Mouse (Mus musculus) right cerebral cortex, postnatal 4 days (tissue): ENCODE results near the gene Daam1.

Source experiments
- DNase-seq: peaks from one replicate; pipeline ENCODE4 v3.0.0-alpha.2; 2022

Daam1 gene

DNA sequence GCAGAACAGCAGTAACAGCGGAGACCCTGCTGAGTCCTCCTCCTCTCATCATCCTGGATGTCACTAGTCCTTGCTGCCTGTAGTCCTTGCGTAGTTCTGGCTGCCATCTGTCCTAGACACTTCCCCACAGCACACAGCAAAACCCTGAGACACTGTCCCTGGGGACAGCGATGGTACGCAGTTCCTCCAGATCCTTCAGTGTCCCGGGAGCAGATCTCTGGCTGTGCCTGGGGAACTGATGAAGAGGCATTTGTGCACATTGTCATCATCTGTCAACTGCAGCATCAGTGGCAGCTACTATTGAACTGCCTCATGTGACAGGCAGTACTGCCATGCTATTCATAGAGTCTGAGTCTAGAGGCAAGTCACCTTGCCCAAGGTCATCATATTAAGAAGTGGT, 107.6 kb downstream of the Daam1 start:
- no peak for DNase-seq

DNA sequence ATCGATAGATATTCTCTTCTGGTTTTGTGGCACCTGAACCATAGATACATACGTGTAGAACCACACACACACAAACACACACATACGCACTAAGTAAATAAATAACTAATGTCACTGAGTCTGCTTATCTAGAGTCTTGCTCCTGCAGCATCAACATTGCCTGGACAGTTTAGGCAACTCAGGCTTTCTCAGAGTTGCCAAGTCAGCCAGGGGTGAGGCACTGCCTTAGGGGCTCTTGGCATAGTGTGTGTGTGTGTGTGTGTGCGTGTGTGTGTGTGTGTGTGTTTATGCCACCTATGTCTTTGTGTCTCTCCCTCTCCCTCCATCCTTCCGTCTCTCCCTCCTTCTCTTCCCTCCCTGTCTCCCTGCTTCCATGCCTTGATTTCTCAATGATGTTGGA, 110.4 kb downstream of the Daam1 start:
- DNase-seq, result no peak

DNA sequence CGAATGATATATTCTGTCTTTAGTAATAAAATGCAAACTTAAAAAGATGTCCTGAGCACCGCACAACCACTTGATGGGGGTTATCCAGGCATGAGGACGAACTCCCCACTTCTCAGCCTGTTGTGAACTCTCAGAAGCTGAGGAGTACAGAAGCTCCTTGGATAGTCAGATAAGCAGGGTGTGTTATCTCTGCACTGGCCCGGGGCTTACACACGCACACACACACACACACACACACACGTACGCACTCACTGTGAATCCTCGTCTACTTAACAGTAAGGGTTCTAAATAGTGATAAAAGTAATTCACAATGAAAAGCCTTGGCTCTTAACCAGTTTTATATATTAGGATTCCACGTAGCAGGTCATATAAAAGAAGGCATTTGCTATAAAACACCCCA, 112.2 kb downstream of the Daam1 start:
- DNase-seq, result no peak

DNA sequence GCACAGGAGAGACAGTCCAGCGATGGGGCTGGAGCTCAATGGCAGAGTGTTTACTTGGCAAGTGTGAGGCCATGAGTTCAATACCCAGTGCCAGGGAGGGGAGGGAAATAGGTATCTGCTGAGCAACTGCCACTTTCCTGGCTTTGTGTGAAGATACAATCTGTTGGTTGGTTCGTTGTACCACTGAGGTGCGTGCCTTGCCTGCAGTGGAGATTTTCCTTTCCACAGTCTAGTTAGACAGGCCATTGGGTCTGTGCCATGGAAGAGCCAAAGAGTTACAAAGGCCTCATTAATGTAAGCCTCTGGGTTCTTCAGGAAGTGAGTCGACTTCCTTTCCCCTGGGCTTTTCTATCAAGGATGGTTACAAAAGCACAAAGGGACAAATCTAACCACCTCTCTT, 112.8 kb downstream of the Daam1 start:
- DNase-seq, result no peak

DNA sequence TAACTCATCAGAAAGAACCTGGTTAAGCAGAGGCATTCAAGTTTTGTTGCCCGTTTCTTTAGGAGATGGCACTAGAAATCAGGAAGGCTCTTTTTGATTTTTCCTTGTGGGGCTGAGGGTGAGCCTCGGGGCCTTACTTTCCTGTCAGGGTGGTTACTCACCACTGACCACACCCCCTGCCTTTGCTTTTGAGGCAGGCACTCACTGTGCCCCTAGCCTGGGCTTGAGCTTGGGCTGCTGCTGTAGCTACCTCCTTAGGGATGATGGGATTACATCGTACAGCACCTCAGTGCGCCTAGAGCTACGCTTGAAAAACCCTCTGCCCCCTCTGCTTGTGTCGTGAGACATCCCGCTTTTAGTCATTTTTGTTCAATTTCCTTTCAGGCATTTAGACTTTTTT, 115.0 kb downstream of the Daam1 start:
- no peak for DNase-seq

DNA sequence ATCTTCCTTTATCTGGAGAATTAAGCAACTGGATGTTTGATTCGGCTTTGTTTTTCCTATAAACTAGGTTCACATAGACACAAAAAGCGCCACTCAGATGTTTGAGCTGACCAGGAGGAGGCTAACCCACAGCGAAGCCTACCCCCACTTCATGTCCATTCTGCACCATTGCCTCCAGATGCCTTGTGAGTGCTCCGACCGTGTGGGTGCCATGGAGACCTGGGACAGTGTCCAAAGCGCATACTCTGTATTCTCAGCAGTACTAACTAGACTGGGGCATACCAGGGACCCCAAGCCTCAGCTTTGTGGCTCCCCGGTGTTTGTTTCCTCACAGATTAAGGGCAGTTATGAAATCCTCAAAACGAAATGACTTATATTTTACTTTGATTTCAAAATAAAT, 115.6 kb downstream of the Daam1 start:
- DNase-seq, result no peak

DNA sequence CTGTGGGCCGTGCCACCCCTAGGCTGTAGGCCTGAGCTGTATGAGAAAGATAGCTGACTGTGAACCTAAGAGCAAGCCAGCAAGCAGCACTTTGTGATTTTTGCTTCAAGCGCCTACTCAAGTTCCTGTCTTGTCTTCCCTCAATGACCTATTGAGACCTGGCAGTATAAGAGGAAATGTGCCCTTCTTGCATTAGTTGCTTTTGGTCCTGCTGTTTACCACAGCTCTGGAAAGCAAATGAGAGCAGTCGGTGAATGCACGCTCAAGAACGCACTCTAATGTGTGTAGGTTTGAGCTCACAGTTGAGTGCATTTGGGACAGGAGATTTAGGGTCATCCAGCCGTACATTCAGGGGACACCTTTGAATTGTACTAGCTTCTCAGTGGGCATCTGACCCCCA, 118.1 kb downstream of the Daam1 start:
- no peak for DNase-seq

DNA sequence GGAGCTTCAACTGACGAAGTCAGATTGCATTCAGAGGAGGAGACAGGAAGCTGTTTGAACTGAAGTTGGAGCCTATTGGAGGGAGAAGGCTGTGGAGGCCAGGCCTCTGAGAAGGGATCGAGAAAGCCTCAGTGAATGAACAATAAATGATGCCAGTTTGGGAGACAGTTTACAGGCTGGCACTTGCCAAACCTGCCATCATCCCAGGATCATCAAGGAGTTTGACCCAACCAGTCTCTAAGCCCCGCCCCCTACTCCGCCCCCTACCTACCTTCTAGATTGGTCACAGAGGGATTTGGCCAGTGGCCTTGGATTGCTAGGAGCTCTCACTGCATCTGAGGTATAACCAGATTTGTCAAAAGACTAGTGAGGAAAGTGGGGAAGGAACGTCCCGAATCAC, 118.7 kb downstream of the Daam1 start:
- DNase-seq, result no peak

DNA sequence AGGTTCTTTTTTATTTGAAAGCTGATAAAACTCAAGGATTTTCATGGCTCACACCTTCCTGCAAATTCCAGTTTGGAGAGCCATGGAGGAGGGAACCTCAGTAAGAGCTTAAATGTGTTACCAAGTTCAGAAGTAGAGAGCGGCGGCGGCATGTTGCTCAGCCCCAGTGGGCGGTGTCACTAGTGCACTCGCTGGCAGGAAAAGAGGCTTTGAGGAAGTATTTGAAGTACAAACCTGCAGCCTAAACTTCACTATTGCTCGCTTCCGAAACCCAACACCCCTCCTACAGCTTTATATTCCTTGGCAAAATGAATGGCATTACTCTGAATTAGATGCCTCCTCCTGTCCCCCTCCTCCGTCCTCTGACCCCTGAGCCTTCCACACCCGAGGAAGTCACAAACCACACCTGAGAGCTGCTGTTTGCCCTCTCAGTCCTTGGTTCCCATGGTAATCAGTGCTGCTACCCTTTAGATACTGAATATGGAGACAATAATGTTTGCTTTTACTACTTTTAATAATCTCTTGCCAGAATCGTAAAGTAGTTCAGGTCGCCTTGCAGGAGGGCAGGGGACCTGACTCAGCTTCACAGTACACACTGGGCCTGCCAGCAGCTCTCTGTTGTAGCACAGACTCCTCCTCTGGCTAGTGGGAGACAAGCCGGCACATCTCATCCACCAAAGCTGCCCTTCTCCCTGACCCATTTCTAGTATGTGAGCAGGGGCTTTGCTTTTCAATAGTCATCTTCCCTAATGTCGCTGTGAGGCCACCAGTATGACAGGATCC, 119.4 kb downstream of the Daam1 start:
- DNase-seq, result no peak

DNA sequence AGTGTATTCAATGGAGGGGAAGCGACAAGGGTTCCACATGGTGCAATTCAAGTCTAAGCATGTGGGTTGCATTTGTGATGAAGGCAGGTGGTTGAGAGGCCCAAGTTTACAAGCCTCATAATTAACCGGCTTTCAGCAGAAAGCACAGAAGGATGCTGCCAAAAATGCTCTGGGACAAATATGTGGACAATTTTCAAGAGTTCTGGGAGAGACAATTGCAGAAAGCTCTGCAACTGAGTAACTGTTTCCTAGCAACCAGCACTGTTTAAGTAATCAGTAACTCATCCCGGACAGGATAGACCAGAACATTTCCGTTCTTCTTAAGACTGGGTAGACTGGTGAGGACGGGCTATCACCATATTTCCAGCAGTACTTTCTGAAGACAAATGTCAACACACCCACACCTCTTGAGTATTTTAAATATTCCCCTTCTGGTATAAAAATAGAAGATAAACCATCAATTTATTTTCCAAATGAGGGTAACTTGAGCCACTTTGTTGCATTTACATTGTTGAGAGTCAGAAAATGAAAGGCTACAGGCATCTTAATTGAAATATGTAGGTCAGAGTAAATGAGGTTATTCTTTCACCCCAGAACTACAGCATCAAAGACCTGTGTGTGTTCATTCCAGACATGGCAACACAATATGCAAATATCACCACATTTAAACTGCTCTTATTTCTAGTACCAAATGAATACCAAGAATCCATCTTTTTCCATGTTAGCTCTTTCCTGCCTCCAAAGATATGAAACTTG, 123.5 kb downstream of the Daam1 start:
- no peak for DNase-seq

DNA sequence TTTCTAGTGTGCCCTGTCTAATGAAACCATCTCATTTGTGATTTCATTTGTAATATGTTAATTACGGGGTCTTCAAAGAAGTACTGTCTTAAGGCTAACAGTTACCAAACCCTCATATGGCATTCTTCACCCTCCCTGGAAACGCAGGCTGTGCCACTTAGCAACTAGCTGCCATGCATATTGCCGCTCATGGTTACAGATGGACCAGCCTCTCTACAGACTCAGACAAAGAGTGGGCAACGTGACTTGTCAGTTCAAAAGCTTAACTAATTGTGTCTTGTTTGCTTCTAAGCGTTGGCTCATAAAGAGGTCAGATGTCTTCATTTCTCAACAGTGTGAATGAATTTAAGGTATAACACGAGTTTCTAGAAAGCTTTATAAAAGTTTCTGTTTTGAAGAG, 126.1 kb downstream of the Daam1 start:
- DNase-seq, result no peak

DNA sequence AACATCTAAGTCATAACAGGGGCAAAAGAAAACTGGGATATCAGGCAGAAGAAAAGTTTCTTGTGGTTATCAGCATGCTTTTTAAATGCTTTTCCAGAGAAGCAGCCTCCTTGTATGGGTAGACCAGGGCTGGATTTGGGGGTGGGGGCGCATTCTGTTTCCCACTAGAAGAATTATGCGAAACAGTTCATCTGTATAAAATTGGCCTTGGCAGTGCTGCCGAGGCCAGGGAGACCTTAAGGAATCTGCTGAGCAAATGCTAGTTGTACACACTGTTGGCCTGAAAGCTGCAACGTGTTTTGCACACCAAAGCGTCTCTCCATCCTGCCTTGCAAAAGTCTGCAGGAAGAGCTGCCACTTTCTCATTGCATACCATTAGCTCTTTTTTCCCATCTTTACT, 126.6 kb downstream of the Daam1 start:
- no peak for DNase-seq

DNA sequence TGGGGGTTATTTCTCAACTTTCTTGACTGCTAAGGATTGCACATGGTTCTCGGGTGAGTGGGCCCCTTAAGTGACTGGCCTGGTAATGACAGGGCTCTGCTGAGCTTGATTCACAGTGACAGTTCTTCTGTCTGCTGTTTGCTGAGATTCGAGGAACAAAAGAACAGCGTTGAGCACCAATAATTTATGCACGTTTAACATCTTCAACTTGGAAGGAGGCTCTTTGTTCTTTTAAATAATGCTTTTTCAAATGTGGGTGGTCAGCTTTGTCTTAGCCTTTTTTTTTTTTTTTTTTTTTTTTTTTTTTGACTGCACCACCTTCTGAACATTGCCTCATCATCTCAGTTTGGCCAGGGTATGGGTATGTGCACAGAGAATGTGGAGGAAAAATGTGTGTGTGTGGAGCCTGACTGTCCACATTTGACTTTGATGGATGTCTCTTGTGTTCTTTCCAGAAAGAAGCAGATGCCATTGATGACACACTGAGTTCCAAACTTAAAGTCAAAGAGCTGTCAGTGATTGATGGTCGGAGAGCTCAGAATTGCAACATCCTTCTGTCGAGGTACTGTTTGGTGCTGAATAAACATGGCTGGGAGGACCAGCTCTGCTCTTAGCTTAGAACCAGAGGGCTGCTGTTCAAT, 128.6 kb downstream of the Daam1 start:
- DNase-seq, result no peak

DNA sequence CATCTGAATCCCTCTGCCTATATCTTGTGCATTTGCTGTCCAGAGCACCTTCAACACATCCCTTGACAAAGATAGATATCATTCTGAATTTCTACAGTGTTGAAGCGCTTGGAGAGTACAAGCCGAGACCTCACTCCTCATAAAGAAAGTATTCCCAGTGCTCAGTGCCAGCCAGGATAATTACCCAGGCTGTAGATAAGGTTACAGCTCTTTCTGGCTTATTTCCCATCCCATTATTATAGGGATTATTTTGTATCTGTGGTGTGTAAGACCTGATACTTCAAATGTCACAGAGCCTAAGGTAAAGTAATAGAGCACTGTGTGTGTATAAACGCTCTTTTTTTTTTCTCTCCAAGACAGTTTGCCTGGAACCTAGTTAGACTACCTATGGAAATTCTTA, 130.8 kb downstream of the Daam1 start:
- no peak for DNase-seq

DNA sequence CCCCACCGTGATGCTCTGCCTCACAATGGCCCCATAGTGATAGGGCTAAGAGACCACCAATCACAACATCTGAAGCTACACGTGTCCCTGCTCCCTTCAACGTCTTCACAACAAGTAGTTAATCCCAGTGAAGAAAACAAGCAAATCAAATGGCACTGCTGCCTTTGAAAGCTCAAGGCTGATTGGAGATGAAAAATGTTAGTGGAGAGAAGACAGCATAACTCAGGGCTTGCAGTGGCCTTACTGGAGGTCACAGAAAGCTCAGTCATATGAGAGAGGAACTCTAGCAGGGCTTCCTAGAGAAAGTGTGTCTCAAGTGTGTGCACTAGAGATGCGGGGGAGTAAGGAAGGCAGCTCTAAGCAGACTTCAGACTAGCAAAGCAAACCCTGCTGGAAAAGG, 131.7 kb downstream of the Daam1 start:
- no peak for DNase-seq

DNA sequence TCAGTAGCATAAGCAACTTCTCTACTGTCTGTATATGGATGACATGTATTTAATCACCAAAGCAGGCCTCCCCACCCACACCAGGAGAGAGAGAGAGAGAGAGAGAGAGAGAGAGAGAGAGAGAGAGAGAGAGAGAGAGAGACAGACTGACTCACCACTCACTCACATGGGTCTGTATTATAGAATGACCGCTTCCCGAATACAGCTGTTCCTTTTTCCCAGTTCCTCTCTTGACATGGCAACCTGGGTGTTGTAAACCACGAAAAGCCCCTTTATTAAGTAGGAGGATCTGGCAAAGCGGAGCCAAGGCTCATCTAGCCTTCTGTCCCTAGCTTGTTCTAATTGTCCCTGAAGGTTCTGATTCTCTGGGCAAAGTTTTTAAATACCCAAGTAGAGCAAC, 137.7 kb downstream of the Daam1 start:
- no peak for DNase-seq

DNA sequence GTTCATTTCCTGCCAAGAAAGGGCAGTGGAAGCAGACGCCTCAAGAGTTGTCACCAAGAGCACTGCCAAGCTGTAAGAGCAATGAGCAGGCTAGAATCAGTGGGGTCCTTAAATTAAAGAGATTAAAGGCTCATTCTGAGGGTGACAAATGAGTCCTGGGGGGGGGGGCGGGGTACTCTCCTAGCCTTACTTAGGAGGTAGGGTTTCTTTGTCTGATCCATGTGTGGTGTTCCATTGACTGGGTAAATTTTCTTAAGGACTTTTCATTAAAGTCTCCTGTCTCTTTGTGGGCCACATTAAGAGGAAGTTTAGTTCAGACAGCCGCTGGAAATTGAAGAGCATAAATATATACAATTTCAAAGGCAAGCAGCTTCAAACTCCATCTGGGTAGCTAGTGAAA, 138.1 kb downstream of the Daam1 start:
- no peak for DNase-seq

DNA sequence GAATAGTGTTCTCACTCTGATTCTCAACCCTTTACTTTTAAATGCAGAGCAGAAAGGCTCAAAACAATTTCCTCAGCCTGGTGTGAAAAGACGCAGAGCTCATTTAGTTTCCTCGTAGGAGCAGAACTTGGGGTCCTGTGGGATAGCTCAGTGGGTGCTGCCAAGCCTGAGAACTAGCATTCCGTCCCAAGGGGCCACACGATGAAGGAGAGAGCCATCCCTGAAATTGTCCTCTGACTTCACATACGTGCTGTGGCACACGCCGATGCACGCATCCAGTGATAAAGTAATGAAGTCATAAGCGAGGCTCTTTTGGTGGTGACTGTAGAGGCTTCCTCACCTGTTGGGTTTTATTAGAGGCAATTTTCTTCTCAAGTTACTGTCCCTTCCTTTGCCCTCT, 138.6 kb downstream of the Daam1 start:
- DNase-seq, result no peak

DNA sequence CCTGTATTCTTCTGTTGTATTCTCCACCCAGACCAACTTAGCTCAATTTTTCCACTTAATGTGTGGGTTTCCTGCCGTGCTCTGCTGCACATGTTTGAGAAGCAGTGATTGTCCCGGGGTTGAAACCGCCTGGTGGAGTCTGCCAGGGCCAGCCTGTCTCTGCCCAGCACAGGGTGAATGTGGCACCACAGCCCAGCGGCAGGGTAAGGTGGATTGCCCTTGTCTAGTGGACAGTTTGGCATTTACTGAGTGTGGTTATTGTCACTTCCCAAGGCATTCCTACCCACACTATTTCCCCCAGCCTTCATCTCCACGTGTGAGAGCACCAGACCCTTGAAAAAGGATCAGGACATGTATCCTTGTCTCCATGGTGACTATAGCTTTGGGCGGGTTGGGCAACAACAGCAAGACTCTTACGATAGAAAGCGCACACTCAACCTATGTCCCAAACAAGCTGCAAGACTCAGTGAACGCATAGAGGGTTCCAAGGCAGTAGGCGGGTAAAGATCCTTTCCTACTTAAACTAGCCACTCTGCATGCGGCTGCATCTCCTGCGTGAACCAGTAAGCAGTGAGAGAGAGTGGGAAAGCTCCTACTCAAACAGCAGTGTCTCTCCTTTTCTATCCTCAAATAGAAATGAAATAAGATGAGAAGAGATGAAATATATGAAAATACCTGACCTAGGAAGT, 139.2 kb downstream of the Daam1 start:
- no peak for DNase-seq

DNA sequence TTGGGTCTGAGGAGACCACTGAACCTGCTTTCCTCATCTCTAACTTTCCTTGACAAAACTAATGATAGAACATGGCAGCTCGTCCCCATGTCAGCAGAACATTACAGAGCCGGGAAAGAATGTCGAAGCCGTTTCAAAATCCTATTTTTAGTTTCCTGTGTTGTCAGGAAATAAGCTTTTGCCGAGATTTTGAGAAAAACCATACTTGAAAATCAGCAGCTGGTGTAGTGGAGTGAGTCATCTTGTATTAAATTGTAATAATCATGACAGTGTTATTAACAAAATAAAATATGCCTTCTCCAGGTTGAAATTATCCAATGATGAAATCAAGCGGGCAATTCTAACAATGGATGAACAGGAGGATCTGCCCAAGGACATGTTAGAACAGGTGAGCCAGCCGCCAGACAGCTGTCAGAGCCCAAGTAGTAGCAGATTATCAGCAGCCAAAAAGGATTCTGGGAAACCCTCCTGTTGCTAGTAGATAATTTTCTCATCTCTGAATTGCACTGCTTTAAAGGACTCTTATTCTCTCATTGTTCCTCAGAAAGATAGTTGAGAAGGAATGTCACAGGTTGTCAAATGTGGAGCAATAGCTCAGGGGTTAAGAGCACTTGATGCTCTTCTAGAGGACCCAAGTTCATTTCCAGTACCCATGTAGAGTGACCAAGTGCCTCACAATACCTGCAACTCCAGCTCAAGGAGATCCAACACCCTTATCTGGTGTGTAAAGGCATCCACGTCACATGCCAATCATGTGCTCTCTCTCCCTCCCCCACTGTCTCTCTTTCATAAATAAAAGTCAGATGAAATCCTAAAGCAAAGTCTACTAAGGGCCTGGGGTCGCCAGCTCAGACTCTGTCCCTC, 140.1 kb downstream of the Daam1 start:
- no peak for DNase-seq

DNA sequence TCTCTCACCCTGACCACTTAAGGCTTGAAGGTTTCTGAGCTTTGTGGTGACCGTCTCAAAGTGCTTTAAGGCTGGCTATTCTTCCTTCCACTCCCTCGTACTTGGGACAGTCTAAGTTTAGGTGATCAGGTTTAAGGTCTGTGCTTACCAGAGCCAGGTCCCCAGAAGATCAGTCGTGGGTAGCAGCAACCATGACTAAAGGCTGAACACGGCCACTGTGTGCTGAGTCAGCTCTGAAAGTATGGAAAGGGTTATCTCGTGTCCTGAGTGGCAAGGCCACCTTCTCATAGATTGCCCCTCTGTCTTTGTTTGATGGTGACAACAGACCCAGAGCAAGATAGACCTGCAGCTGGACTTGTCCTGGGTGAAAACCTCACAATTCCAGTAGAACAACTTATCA, 141.2 kb downstream of the Daam1 start:
- DNase-seq, result no peak

DNA sequence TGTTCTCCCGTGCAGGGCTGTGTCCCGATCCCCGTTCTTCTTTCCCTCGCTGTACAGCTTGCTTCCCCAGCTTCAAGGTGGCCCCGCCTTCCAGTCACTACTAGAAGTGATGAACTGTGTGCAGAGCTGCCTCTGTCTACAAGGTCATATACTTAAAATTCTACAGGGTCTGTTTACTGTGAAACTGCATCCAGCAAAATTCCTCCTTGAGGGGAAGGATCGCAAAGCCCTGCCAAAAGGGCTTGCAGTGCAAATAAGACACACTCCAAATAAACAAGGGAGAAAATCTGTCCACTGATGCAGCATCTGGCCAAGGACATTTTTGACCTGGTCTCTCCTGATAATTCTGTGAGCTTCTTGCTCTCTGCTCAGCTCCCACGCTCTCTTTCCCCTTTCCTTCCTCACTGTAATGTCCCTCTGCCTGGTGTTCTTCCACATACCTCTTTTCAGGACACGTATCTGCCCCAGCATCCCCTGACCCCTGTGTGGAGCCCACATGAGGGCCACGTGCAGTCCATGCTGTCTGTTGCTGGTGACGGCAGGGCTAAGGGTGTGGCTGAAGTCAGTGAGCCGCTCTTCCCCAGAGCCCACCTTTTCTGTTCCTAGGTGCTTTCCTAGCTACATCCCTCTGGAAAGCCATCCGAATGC, 141.9 kb downstream of the Daam1 start:
- no peak for DNase-seq
